Mouse (Mus musculus): ENCODE measurements around the gene Zscan10. TPM values are rescaled to one million over a fixed set of nuclear protein-coding genes. Genes with fewer than 3 reads are reported as not detected.

The Zscan10 gene
- total and polyA plus RNA-seq, 2 experiments from 2014 or later, result not detected

GRCm38 (mm10) chr17:23553634-23554120, 47.0 kb upstream of the Zscan10 start:
- Histone ChIP-seq H3K4me3 (ENCODE audit: low read depth, low read length) (no peak overlapping the region), H3K27ac (ENCODE audit: low read depth, low read length) (no peak overlapping the region), H3K9ac (replicated peaks; ENCODE audit: low read length, poor library complexity, severe bottlenecking) (no peak overlapping the region), H3K36me3 (ENCODE audit: insufficient read depth, low read length) (peaks cover 26% of the 10 kb centered on the region), H3K9me3 (ENCODE audit: low read length) (no peaks in the 10 kb centered on the region), H3K4me2 (ENCODE audit: low read depth, low read length, poor library complexity, severe bottlenecking) (no peak overlapping the region), H3K4me1 (ENCODE audit: insufficient read depth, low read length) (0 out of 2 replicates have a peak, but pooled peaks cover 3% of the 10 kb centered on the region), H3K27me3 (ENCODE audit: insufficient read depth, low read length) (no peaks in the 10 kb centered on the region)
- no peak for TF ChIP-seq CTCF (IDR thresholded peaks at IDR 0.05)
- ATAC-seq (ENCODE audit: low FRiP score), result no peak
- no peak for DNase-seq (ENCODE audit: low spot score)
- 75% methylated on average over 1 of the region's 1 CpGs for WGBS

GRCm38 (mm10) chr17:23554321-23554720, 46.3 kb upstream of the Zscan10 start:
- Histone ChIP-seq H3K4me2 (ENCODE audit: low read depth, low read length, poor library complexity, severe bottlenecking) (no peak overlapping the region), H3K9me3 (ENCODE audit: low read length) (no peaks in the 10 kb centered on the region), H3K4me1 (ENCODE audit: insufficient read depth, low read length) (0 out of 2 replicates have a peak, but pooled peaks cover 3% of the 10 kb centered on the region), H3K4me3 (ENCODE audit: low read depth, low read length) (no peak overlapping the region), H3K27me3 (ENCODE audit: insufficient read depth, low read length) (no peaks in the 10 kb centered on the region), H3K36me3 (ENCODE audit: insufficient read depth, low read length) (peaks cover 33% of the 10 kb centered on the region), H3K9ac (replicated peaks; ENCODE audit: low read length, poor library complexity, severe bottlenecking) (no peak overlapping the region), H3K27ac (ENCODE audit: low read depth, low read length) (no peak overlapping the region)
- DNase-seq (ENCODE audit: low spot score) (no peak), ATAC-seq (ENCODE audit: low FRiP score) (no peak)
- no peak for TF ChIP-seq CTCF (IDR thresholded peaks at IDR 0.05)

GRCm38 (mm10) chr17:23555243-23555916, 45.3 kb upstream of the Zscan10 start:
- DNase-seq (ENCODE audit: low spot score) (no peak), ATAC-seq (ENCODE audit: low FRiP score) (no peak)
- no peak overlapping the region for H3K4me3 ChIP-seq (ENCODE audit: low read depth, low read length)
- H3K9ac ChIP-seq (replicated peaks; ENCODE audit: low read length, poor library complexity, severe bottlenecking), result no peak overlapping the region
- no peak overlapping the region for H3K27ac ChIP-seq (ENCODE audit: low read depth, low read length)
- H3K27me3 ChIP-seq (ENCODE audit: insufficient read depth, low read length), result no peaks in the 10 kb centered on the region
- no peaks in the 10 kb centered on the region for H3K9me3 ChIP-seq (ENCODE audit: low read length)
- peaks cover 33% of the 10 kb centered on the region for H3K36me3 ChIP-seq (ENCODE audit: insufficient read depth, low read length)
- WGBS, result 82% methylated on average over 7 of the region's 7 CpGs
- H3K4me1 ChIP-seq (ENCODE audit: insufficient read depth, low read length), result 0 out of 2 replicates have a peak, but pooled peaks cover 3% of the 10 kb centered on the region
- no peak for TF ChIP-seq CTCF (IDR thresholded peaks at IDR 0.05)
- H3K4me2 ChIP-seq (ENCODE audit: low read depth, low read length, poor library complexity, severe bottlenecking), result no peak overlapping the region

- 48% methylated on average over 11 of the region's 11 CpGs for WGBS
- no peak overlapping the region for H3K9ac ChIP-seq (replicated peaks; ENCODE audit: low read length, poor library complexity, severe bottlenecking)
- no peaks in the 10 kb centered on the region for H3K27me3 ChIP-seq (ENCODE audit: insufficient read depth, low read length)
- TF ChIP-seq CTCF (IDR thresholded peaks at IDR 0.05), result peak; percentile 41
- H3K9me3 ChIP-seq (ENCODE audit: low read length), result no peaks in the 10 kb centered on the region
- DNase-seq (ENCODE audit: low spot score) (no peak), ATAC-seq (ENCODE audit: low FRiP score) (no peak)
- no peak overlapping the region for H3K4me2 ChIP-seq (ENCODE audit: low read depth, low read length, poor library complexity, severe bottlenecking)
- H3K27ac ChIP-seq (ENCODE audit: low read depth, low read length), result no peak overlapping the region
- H3K36me3 ChIP-seq (ENCODE audit: insufficient read depth, low read length), result peaks cover 38% of the 10 kb centered on the region
- no peak overlapping the region for H3K4me3 ChIP-seq (ENCODE audit: low read depth, low read length)
- no peaks in the 10 kb centered on the region for H3K4me1 ChIP-seq (ENCODE audit: insufficient read depth, low read length)
Measured at GRCm38 (mm10) chr17:23559767-23560166, 40.9 kb upstream of the Zscan10 start.

GRCm38 (mm10) chr17:23563595-23564367, 36.9 kb upstream of the Zscan10 start, which contains the start of gene Zfp213:
Gene Zfp213, minus strand, starts transcription at chr17:23564238.
- H3K36me3 ChIP-seq (ENCODE audit: insufficient read depth, low read length), result peaks cover 14% of the 10 kb centered on the region
- no peaks in the 10 kb centered on the region for H3K4me1 ChIP-seq (ENCODE audit: insufficient read depth, low read length)
- H3K4me2 ChIP-seq (ENCODE audit: low read depth, low read length, poor library complexity, severe bottlenecking), result peak within 1 kb of the TSS; percentile 61
- H3K27me3 ChIP-seq (ENCODE audit: insufficient read depth, low read length), result no peaks in the 10 kb centered on the region
- H3K27ac ChIP-seq (ENCODE audit: low read depth, low read length), result peak within 1 kb of the TSS; percentile 97
- DNase-seq (ENCODE audit: low spot score) (peak; percentile 98), ATAC-seq (ENCODE audit: low FRiP score) (peak; percentile 93)
- no peaks in the 10 kb centered on the region for H3K9me3 ChIP-seq (ENCODE audit: low read length)
- peak within 1 kb of the TSS; percentile 67 for H3K4me3 ChIP-seq (ENCODE audit: low read depth, low read length)
- WGBS, result under 1% methylated on average over 59 of the region's 59 CpGs
- TF ChIP-seq CTCF (IDR thresholded peaks at IDR 0.05), result no peak
- H3K9ac ChIP-seq (replicated peaks; ENCODE audit: low read length, poor library complexity, severe bottlenecking), result peak within 1 kb of the TSS; percentile 77

GRCm38 (mm10) chr17:23564368-23564715, 36.3 kb upstream of the Zscan10 start:
- Histone ChIP-seq H3K9me3 (ENCODE audit: low read length) (no peaks in the 10 kb centered on the region), H3K4me1 (ENCODE audit: insufficient read depth, low read length) (no peaks in the 10 kb centered on the region), H3K27me3 (ENCODE audit: insufficient read depth, low read length) (no peaks in the 10 kb centered on the region), H3K4me2 (ENCODE audit: low read depth, low read length, poor library complexity, severe bottlenecking) (peak overlapping the region; percentile 61), H3K9ac (replicated peaks; ENCODE audit: low read length, poor library complexity, severe bottlenecking) (peak overlapping the region; percentile 77), H3K36me3 (ENCODE audit: insufficient read depth, low read length) (peaks cover 8% of the 10 kb centered on the region; the same call in 1 of the 2 replicates), H3K4me3 (ENCODE audit: low read depth, low read length) (peak overlapping the region; percentile 67), H3K27ac (ENCODE audit: low read depth, low read length) (peak overlapping the region; percentile 97)
- peak; percentile 77 for ATAC-seq (ENCODE audit: low FRiP score)
- no peak for DNase-seq (ENCODE audit: low spot score)
- TF ChIP-seq CTCF (IDR thresholded peaks at IDR 0.05), result no peak
- 3% methylated on average over 8 of the region's 8 CpGs for WGBS

Measured in midbrain, postnatal 0 days (tissue).